Mouse (Mus musculus): ENCODE results near the gene Ahnak. TPM values are rescaled to one million over a fixed set of nuclear protein-coding genes. Genes with fewer than 3 reads are reported as not detected.

The Ahnak gene
- polyA plus RNA-seq, 1 experiment = 8.0 TPM

- Histone ChIP-seq H3K4me1 (ENCODE audit: control insufficient read depth, insufficient read depth, insufficient read length) (peaks cover 34% of the 10 kb centered on the region), H3K27ac (ENCODE audit: insufficient read depth, low read length) (no peak overlapping the region), H3K36me3 (ENCODE audit: control insufficient read depth, insufficient read depth, low read length) (no peaks in the 10 kb centered on the region), H3K4me3 (ENCODE audit: extremely low read depth, insufficient read depth, insufficient read length) (no peak overlapping the region), H3K27me3 (ENCODE audit: control insufficient read depth, insufficient read depth, low read length) (peaks cover 6% of the 10 kb centered on the region)
- DNase-seq (ENCODE audit: low read depth in 1 of 2, low spot score in 2 of 2) = no peak
- TF ChIP-seq POLR2A (IDR thresholded peaks at IDR 0.05; ENCODE audit: low read depth, low read length) = no peak
- no peak for TF ChIP-seq CTCF (IDR thresholded peaks at IDR 0.05; ENCODE audit: extremely low read depth, insufficient read depth, insufficient read length, insufficient replicate concordance)
- 81% methylated on average over 2 of the region's 2 CpGs for WGBS
Measured at GRCm38 (mm10) chr19:8987816-8988215, 1.3 kb upstream of the Ahnak start.

GRCm38 (mm10) chr19:8988346-8989065 is 578 bp upstream of the Ahnak start:
- 76% methylated on average over 15 of the region's 15 CpGs for WGBS

GRCm38 (mm10) chr19:8989567-8990431 is 715 bp downstream of the Ahnak start:
- Histone ChIP-seq H3K36me3 (ENCODE audit: control insufficient read depth, insufficient read depth, low read length) (no peaks in the 10 kb centered on the region), H3K27ac (ENCODE audit: insufficient read depth, low read length) (peak overlapping the region; percentile 77), H3K27me3 (ENCODE audit: control insufficient read depth, insufficient read depth, low read length) (peaks cover 6% of the 10 kb centered on the region), H3K4me3 (ENCODE audit: extremely low read depth, insufficient read depth, insufficient read length) (peak overlapping the region; percentile 73), H3K4me1 (ENCODE audit: control insufficient read depth, insufficient read depth, insufficient read length) (peaks cover 21% of the 10 kb centered on the region)
- peak in 1 of 2 experiments; percentile 34 for DNase-seq (ENCODE audit: low read depth in 1 of 2, low spot score in 2 of 2)
- TF ChIP-seq CTCF (IDR thresholded peaks at IDR 0.05; ENCODE audit: extremely low read depth, insufficient read depth, insufficient read length, insufficient replicate concordance) (peak; percentile 5; the same call in 1 of the 2 replicates), POLR2A (IDR thresholded peaks at IDR 0.05; ENCODE audit: low read depth, low read length) (no peak)
- 1% methylated on average over 52 of the region's 53 CpGs for WGBS

More at GRCm38 (mm10) chr19:8988346-8989065, 578 bp upstream of the Ahnak start:
- Histone ChIP-seq H3K27ac (ENCODE audit: insufficient read depth, low read length) (no peak overlapping the region), H3K27me3 (ENCODE audit: control insufficient read depth, insufficient read depth, low read length) (peaks cover 6% of the 10 kb centered on the region), H3K4me1 (ENCODE audit: control insufficient read depth, insufficient read depth, insufficient read length) (peaks cover 33% of the 10 kb centered on the region), H3K4me3 (ENCODE audit: extremely low read depth, insufficient read depth, insufficient read length) (peak overlapping the region; percentile 73; the same call in 1 of the 2 replicates), H3K36me3 (ENCODE audit: control insufficient read depth, insufficient read depth, low read length) (no peaks in the 10 kb centered on the region)
- TF ChIP-seq CTCF (IDR thresholded peaks at IDR 0.05; ENCODE audit: extremely low read depth, insufficient read depth, insufficient read length, insufficient replicate concordance) (no peak), POLR2A (IDR thresholded peaks at IDR 0.05; ENCODE audit: low read depth, low read length) (no peak)
- DNase-seq (ENCODE audit: low read depth in 1 of 2, low spot score in 2 of 2) = no peak

- TF ChIP-seq CTCF (IDR thresholded peaks at IDR 0.05; ENCODE audit: extremely low read depth, insufficient read depth, insufficient read length, insufficient replicate concordance) (no peak), POLR2A (IDR thresholded peaks at IDR 0.05; ENCODE audit: low read depth, low read length) (no peak)
- H3K27me3 ChIP-seq (ENCODE audit: control insufficient read depth, insufficient read depth, low read length) = peaks cover 6% of the 10 kb centered on the region
- H3K4me3 ChIP-seq (ENCODE audit: extremely low read depth, insufficient read depth, insufficient read length) = peak overlapping the region; percentile 73
- H3K36me3 ChIP-seq (ENCODE audit: control insufficient read depth, insufficient read depth, low read length) = no peaks in the 10 kb centered on the region
- 34% methylated on average over 15 of the region's 15 CpGs for WGBS
- H3K4me1 ChIP-seq (ENCODE audit: control insufficient read depth, insufficient read depth, insufficient read length) = peaks cover 19% of the 10 kb centered on the region
- DNase-seq (ENCODE audit: low read depth in 1 of 2, low spot score in 2 of 2) = no peak
- H3K27ac ChIP-seq (ENCODE audit: insufficient read depth, low read length) = peak overlapping the region; percentile 61
Measured at GRCm38 (mm10) chr19:8990432-8991102, 1.5 kb downstream of the Ahnak start.

GRCm38 (mm10) chr19:8991245-8991870 is 2.3 kb downstream of the Ahnak start:
- Histone ChIP-seq H3K27me3 (ENCODE audit: control insufficient read depth, insufficient read depth, low read length) (peaks cover 6% of the 10 kb centered on the region), H3K4me3 (ENCODE audit: extremely low read depth, insufficient read depth, insufficient read length) (peak overlapping the region; percentile 12; the same call in 1 of the 2 replicates), H3K27ac (ENCODE audit: insufficient read depth, low read length) (peak overlapping the region; percentile 20; the same call in 1 of the 2 replicates), H3K36me3 (ENCODE audit: control insufficient read depth, insufficient read depth, low read length) (no peaks in the 10 kb centered on the region), H3K4me1 (ENCODE audit: control insufficient read depth, insufficient read depth, insufficient read length) (peaks cover 17% of the 10 kb centered on the region)
- no peak for DNase-seq (ENCODE audit: low read depth in 1 of 2, low spot score in 2 of 2)
- TF ChIP-seq POLR2A (IDR thresholded peaks at IDR 0.05; ENCODE audit: low read depth, low read length) (no peak), CTCF (IDR thresholded peaks at IDR 0.05; ENCODE audit: extremely low read depth, insufficient read depth, insufficient read length, insufficient replicate concordance) (no peak)
- WGBS = 70% methylated on average over 4 of the region's 4 CpGs
